Mouse (Mus musculus) layer of hippocampus, adult 9-10 months (tissue): ENCODE results near the gene Sppl2b.

Source experiments
- DNase-seq: peaks from one replicate; pipeline ENCODE4 v3.0.0; 2022; ENCODE audit warnings: low spot score

Gene Sppl2b

GRCm38 (mm10) chr10:80899074-80899473 is 44.0 kb downstream of the Sppl2b start:
- no peak for DNase-seq

- DNase-seq: no peak
Observed at GRCm38 (mm10) chr10:80899591-80900317, 44.7 kb downstream of the Sppl2b start.

- DNase-seq: peak; percentile 98
Observed at GRCm38 (mm10) chr10:80900318-80901247, 45.5 kb downstream of the Sppl2b start, which contains the start of gene Timm13. Gene Timm13 (minus strand): TSS chr10:80900969.

GRCm38 (mm10) chr10:80901409-80902272 is 46.6 kb downstream of the Sppl2b start:
- DNase-seq: no peak

GRCm38 (mm10) chr10:80902273-80902940 is 47.3 kb downstream of the Sppl2b start:
- DNase-seq: no peak

GRCm38 (mm10) chr10:80903282-80903681 is 48.2 kb downstream of the Sppl2b start:
- no peak for DNase-seq

- no peak for DNase-seq
Observed at GRCm38 (mm10) chr10:80904004-80904693, 49.1 kb downstream of the Sppl2b start.

- no peak for DNase-seq
Observed at GRCm38 (mm10) chr10:80904709-80905108, 49.6 kb downstream of the Sppl2b start.

- no peak for DNase-seq
Observed at GRCm38 (mm10) chr10:80909375-80910162, 54.5 kb downstream of the Sppl2b start.

- no peak for DNase-seq
Observed at GRCm38 (mm10) chr10:80911354-80911753, 56.3 kb downstream of the Sppl2b start.

- DNase-seq: no peak
Observed at GRCm38 (mm10) chr10:80911891-80912290, 56.8 kb downstream of the Sppl2b start.

- no peak for DNase-seq
Observed at GRCm38 (mm10) chr10:80913364-80914011, 58.4 kb downstream of the Sppl2b start.

- DNase-seq: no peak
Observed at GRCm38 (mm10) chr10:80914253-80914656, 59.2 kb downstream of the Sppl2b start.

- no peak for DNase-seq
Observed at GRCm38 (mm10) chr10:80915260-80915659, 60.2 kb downstream of the Sppl2b start.

GRCm38 (mm10) chr10:80915736-80916135 is 60.7 kb downstream of the Sppl2b start:
- DNase-seq: no peak

- DNase-seq: no peak
Observed at GRCm38 (mm10) chr10:80917336-80917778, 62.3 kb downstream of the Sppl2b start.

- DNase-seq: no peak
Observed at GRCm38 (mm10) chr10:80917779-80918434, 62.8 kb downstream of the Sppl2b start, which contains the start of gene Lmnb2. Gene Lmnb2 (minus strand): TSS chr10:80918245.
